Comparison of ENCODE assay signal across 17 mouse cellular contexts in the genomic region with DNA sequence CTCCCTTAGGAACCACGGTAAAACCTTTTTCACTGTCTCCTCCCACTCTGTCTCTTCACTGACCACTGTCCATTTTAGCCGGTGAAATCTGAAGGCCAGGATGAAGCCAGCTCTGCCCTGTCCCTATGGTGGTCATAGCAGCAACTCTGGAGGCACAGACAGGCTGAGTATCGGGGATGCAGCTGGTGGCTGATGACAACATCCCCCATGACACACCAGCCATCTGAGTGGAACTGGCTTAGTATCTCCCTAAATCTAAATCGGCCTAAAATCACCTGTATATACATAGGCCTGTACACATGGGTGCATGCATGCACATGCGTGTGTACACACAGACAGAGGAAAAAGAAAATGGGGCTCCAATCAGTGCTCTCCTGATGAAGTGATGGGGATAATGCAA.
DNase-seq lines count a peak whose midpoint lies in the region; ATAC-seq lines count a peak whose summit lies in the region.
"Had no signal": no experiment of that assay in that cellular context is flagged by ENCODE, and none has a peak within 500 bp of the region (broad histone marks: within the 10 kb centered on the region; RNA-seq: fewer than 3 reads in every experiment).

No protein-coding gene starts in this region.

- H3K36me3 ChIP-seq in hindbrain, embryonic 10.5 days, result no peaks in the 10 kb centered on the region
- H3K36me3 ChIP-seq in hindbrain, embryonic 13.5 days, result no peaks in the 10 kb centered on the region
- no peaks in the 10 kb centered on the region for H3K36me3 ChIP-seq in liver, embryonic 11.5 days (ENCODE audit: control insufficient read depth, insufficient read depth, low read length)
- no peaks in the 10 kb centered on the region for H3K36me3 ChIP-seq in liver, embryonic 12.5 days
- no peaks in the 10 kb centered on the region for H3K36me3 ChIP-seq in embryonic facial prominence, embryonic 10.5 days (replicated peaks)
- H3K36me3 ChIP-seq in limb, embryonic 10.5 days, result no peaks in the 10 kb centered on the region
- H3K36me3 ChIP-seq: heart, embryonic 13.5 days had no signal

- H3K27me3 ChIP-seq in hindbrain, embryonic 10.5 days (ENCODE audit: insufficient read depth, poor library complexity, severe bottlenecking), result peaks cover 15% of the 10 kb centered on the region
- H3K27me3 ChIP-seq in hindbrain, embryonic 13.5 days, result peaks cover 29% of the 10 kb centered on the region; the same call in 1 of the 2 replicates
- H3K27me3 ChIP-seq in liver, embryonic 11.5 days (replicated peaks; ENCODE audit: control insufficient read depth, insufficient read depth, low read length), result no peaks in the 10 kb centered on the region; the same call in 1 of the 2 replicates
- no peaks in the 10 kb centered on the region for H3K27me3 ChIP-seq in liver, embryonic 12.5 days (replicated peaks)
- H3K27me3 ChIP-seq in embryonic facial prominence, embryonic 10.5 days (replicated peaks; ENCODE audit: low read depth, poor library complexity, severe bottlenecking), result no peaks in the 10 kb centered on the region; the same call in 1 of the 2 replicates
- peaks cover 14% of the 10 kb centered on the region; the same call in 1 of the 2 replicates for H3K27me3 ChIP-seq in limb, embryonic 10.5 days (ENCODE audit: low read depth, poor library complexity, severe bottlenecking)
- H3K27me3 ChIP-seq: heart, embryonic 13.5 days had no signal

- no peak for DNase-seq in hindbrain, embryonic 10.5 days (ENCODE audit: low spot score)
- peak; percentile 22 for DNase-seq in liver, embryonic 11.5 days (ENCODE audit: low spot score)
- peak; percentile 5 for DNase-seq in embryonic facial prominence, embryonic 10.5 days (ENCODE audit: low spot score)
- peak; percentile 28 for DNase-seq in limb, embryonic 10.5 days (ENCODE audit: low spot score)
- DNase-seq in urinary bladder, postnatal 10 days (ENCODE audit: low spot score), result no peak
- DNase-seq: adrenal gland, adult 2 months; adrenal gland, postnatal 25 days; cerebellum, adult 18-20 months; cerebellum, adult 9-11 months; cerebellum, postnatal 36 days; heart, adult 2 months; heart, postnatal 4 days had no signal

- 0 out of 2 replicates have a peak overlapping the region, but pooled peaks have one; percentile 24 for H3K27ac ChIP-seq in hindbrain, embryonic 10.5 days
- H3K27ac ChIP-seq in hindbrain, embryonic 13.5 days, result no peak overlapping the region
- no peak overlapping the region for H3K27ac ChIP-seq in liver, embryonic 11.5 days (ENCODE audit: low read depth, low read length)
- no peak overlapping the region for H3K27ac ChIP-seq in liver, embryonic 12.5 days
- H3K27ac ChIP-seq in embryonic facial prominence, embryonic 10.5 days (replicated peaks), result no peak overlapping the region
- 0 out of 2 replicates have a peak overlapping the region, but pooled peaks have one; percentile 7 for H3K27ac ChIP-seq in limb, embryonic 10.5 days
- H3K27ac ChIP-seq: heart, adult 2 months; heart, embryonic 13.5 days; hindbrain, embryonic 14.5 days had no signal

- no peak overlapping the region for H3K9ac ChIP-seq in hindbrain, embryonic 13.5 days
- H3K9ac ChIP-seq in liver, embryonic 11.5 days (ENCODE audit: low read depth, low read length), result no peak overlapping the region
- H3K9ac ChIP-seq in liver, embryonic 12.5 days, result no peak overlapping the region
- H3K9ac ChIP-seq: heart, embryonic 13.5 days; hindbrain, embryonic 14.5 days had no signal

- H3K4me2 ChIP-seq in hindbrain, embryonic 13.5 days, result no peak overlapping the region
- H3K4me2 ChIP-seq in liver, embryonic 11.5 days, result no peak overlapping the region
- no peak overlapping the region for H3K4me2 ChIP-seq in liver, embryonic 12.5 days
- H3K4me2 ChIP-seq: heart, embryonic 13.5 days; hindbrain, embryonic 14.5 days had no signal

- no peak overlapping the region for H3K4me3 ChIP-seq in hindbrain, embryonic 10.5 days
- H3K4me3 ChIP-seq in hindbrain, embryonic 13.5 days, result no peak overlapping the region
- H3K4me3 ChIP-seq in liver, embryonic 11.5 days (ENCODE audit: low read depth, low read length), result no peak overlapping the region
- H3K4me3 ChIP-seq in liver, embryonic 12.5 days, result no peak overlapping the region
- H3K4me3 ChIP-seq in embryonic facial prominence, embryonic 10.5 days, result no peak overlapping the region
- H3K4me3 ChIP-seq in limb, embryonic 10.5 days, result no peak overlapping the region
- H3K4me3 ChIP-seq: heart, adult 2 months; heart, embryonic 13.5 days had no signal

- no peaks in the 10 kb centered on the region for H3K9me3 ChIP-seq in hindbrain, embryonic 10.5 days
- H3K9me3 ChIP-seq in hindbrain, embryonic 13.5 days, result no peaks in the 10 kb centered on the region
- no peaks in the 10 kb centered on the region for H3K9me3 ChIP-seq in liver, embryonic 11.5 days (ENCODE audit: control insufficient read depth, low read length)
- no peaks in the 10 kb centered on the region for H3K9me3 ChIP-seq in liver, embryonic 12.5 days (replicated peaks)
- H3K9me3 ChIP-seq in embryonic facial prominence, embryonic 10.5 days, result no peaks in the 10 kb centered on the region
- H3K9me3 ChIP-seq in limb, embryonic 10.5 days (replicated peaks), result no peaks in the 10 kb centered on the region
- H3K9me3 ChIP-seq: heart, embryonic 13.5 days had no signal

- no peak for ATAC-seq in hindbrain, embryonic 13.5 days (ENCODE audit: low FRiP score)
- no peak for ATAC-seq in liver, embryonic 11.5 days (replicated peaks; ENCODE audit: low FRiP score)
- ATAC-seq in liver, embryonic 12.5 days, result no peak
- ATAC-seq: forebrain, embryonic 14.5 days had no signal

- WGBS in hindbrain, embryonic 10.5 days, result 79% methylated on average over 5 of the region's 5 CpGs
- 76% methylated on average over 5 of the region's 5 CpGs for WGBS in hindbrain, embryonic 13.5 days
- 71% methylated on average over 5 of the region's 5 CpGs for WGBS in liver, embryonic 11.5 days
- WGBS in liver, embryonic 12.5 days (ENCODE audit: insufficient replicate concordance), result 64% methylated on average over 5 of the region's 5 CpGs
- WGBS in embryonic facial prominence, embryonic 10.5 days, result 79% methylated on average over 5 of the region's 5 CpGs
- WGBS in limb, embryonic 10.5 days, result 81% methylated on average over 5 of the region's 5 CpGs

- peaks cover 37% of the 10 kb centered on the region for H3K4me1 ChIP-seq in hindbrain, embryonic 10.5 days (replicated peaks)
- H3K4me1 ChIP-seq in hindbrain, embryonic 13.5 days (replicated peaks), result 0 out of 2 replicates have a peak, but pooled peaks cover 6% of the 10 kb centered on the region
- H3K4me1 ChIP-seq in liver, embryonic 11.5 days (replicated peaks; ENCODE audit: control insufficient read depth, insufficient read depth, low read length), result no peaks in the 10 kb centered on the region
- H3K4me1 ChIP-seq in liver, embryonic 12.5 days, result no peaks in the 10 kb centered on the region
- peaks cover 39% of the 10 kb centered on the region for H3K4me1 ChIP-seq in embryonic facial prominence, embryonic 10.5 days
- H3K4me1 ChIP-seq in limb, embryonic 10.5 days, result peaks cover 39% of the 10 kb centered on the region

Comparison
In these comparisons a context has a peak if more than half of its experiments do, and no peak if none do; other contexts are left out.
1. H3K27ac ChIP-seq: peak in hindbrain, embryonic 10.5 days (single experiment) and limb, embryonic 10.5 days (single experiment); none in hindbrain, embryonic 13.5 days (single experiment), liver, embryonic 11.5 days (single experiment), liver, embryonic 12.5 days (single experiment) and embryonic facial prominence, embryonic 10.5 days (single experiment).
2. DNase-seq: peak in liver, embryonic 11.5 days (single experiment), embryonic facial prominence, embryonic 10.5 days (single experiment) and limb, embryonic 10.5 days (single experiment); none in hindbrain, embryonic 10.5 days (single experiment) and urinary bladder, postnatal 10 days (single experiment).